Mouse (Mus musculus) bone marrow, adult 2 months (tissue): ENCODE measurements around the gene Pold3. TPM values are rescaled to one million over a fixed set of nuclear protein-coding genes. Genes with fewer than 3 reads are reported as not detected.

Experiments
- H3K27ac ChIP-seq: fragments of 200-500 bp; 2 replicates; pipeline ENCODE4 v1.5.1; 2012; ENCODE audit warnings: low read depth, mild to moderate bottlenecking, control low read depth, inconsistent platforms, low read length; ENCODE audit not compliant: control insufficient read depth, poor library complexity, insufficient read depth
- H3K4me1 ChIP-seq: fragments of 200-500 bp; 2 replicates; pipeline ENCODE4 v1.6.1; 2011; ENCODE audit warnings: low read length; ENCODE audit not compliant: control insufficient read depth, insufficient read depth
- H3K4me3 ChIP-seq: fragments of 200-500 bp; replicated peaks from 2 replicates; pipeline ENCODE3; 2011; ENCODE audit warnings: mild to moderate bottlenecking, low read depth, low read length, control low read depth; ENCODE audit not compliant: control insufficient read depth
- CTCF ChIP-seq: fragments of 200-500 bp; IDR thresholded peaks from 2 replicates; pipeline ENCODE4 v1.5.1; 2011; ENCODE audit warnings: low read length, control low read depth; ENCODE audit not compliant: control insufficient read depth, insufficient read depth
- POLR2A ChIP-seq: fragments of 200-500 bp; IDR thresholded peaks from 2 replicates; pipeline ENCODE4 v1.6.1; 2011; ENCODE audit warnings: low read depth, mild to moderate bottlenecking, control low read depth, low read length, borderline replicate concordance; ENCODE audit not compliant: control insufficient read depth
- WGBS: fragments of 180-500 bp; shearing (Covaris S2); methylation state at CpG from one replicate; pipeline ENCODE4 v1.1.7; 2018; 5-methylcytosine and 5-hydroxymethylcytosine counted together
- polyA plus RNA-seq: library from polyadenylated mRNA; stranded (reverse); fragments of >200 nt; gene quantifications from 2 replicates; pipeline ENCODE4 v1.2.4, GENCODE M21; 2011; ENCODE audit warnings: low replicate concordance; ENCODE audit not compliant: missing spikeins, insufficient read depth, insufficient read length

Pold3 gene
- polyA plus RNA-seq, 1 experiment = 47.1 TPM

DNA sequence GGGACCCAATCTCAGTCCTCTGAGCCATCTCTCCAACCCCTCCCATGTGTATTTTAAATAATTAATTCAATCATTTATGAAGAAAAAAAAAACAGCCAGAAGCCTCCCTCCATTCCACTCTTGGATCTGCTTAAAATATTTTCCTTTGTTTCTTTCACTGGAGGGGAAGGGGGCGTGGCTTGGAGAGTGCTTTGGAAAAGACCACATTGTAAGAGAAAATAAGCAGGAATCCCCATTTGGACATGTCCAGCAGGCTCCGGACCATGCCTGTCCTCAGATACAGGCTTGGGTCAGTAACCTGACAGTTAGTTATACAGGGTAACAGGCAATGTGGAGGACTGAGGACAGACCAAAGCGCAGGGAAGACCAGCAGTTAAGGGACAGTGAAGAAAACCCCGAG lies 3.8 kb upstream of the Pold3 start:
- WGBS = 60% methylated on average over 4 of the region's 4 CpGs
- Histone ChIP-seq H3K4me3 (no peak overlapping the region), H3K4me1 (no peaks in the 10 kb centered on the region; the same call in 1 of the 2 replicates), H3K27ac (no peak overlapping the region)
- no peak for TF ChIP-seq CTCF
- no peak for TF ChIP-seq POLR2A

DNA sequence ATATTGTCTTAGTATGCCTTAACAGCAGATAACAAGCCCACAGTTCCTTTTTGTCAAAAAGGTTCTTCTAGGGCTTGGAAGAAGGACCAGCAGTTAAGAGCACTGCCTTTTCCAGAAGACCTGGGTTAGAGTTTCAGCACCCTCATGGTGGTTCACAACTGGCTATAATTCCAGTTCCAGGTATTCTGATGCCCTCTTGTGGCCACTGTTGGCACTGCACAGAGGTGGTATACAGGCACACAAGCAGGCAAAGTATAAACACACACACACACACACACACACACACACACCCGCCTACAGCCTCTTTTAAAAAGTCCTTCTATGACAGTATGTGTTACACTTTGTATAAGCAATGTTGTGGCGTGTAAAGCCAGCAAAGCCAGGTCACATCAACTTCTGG lies 2.8 kb upstream of the Pold3 start:
- WGBS = 61% methylated on average over 2 of the region's 2 CpGs
- peak; percentile 57 for TF ChIP-seq CTCF
- no peak for TF ChIP-seq POLR2A
- Histone ChIP-seq H3K4me1 (no peaks in the 10 kb centered on the region; the same call in 1 of the 2 replicates), H3K4me3 (no peak overlapping the region), H3K27ac (no peak overlapping the region)

GRCm38 (mm10) chr7:100123486-100123885 lies 2.1 kb upstream of the Pold3 start:
- TF ChIP-seq POLR2A (no peak), CTCF (peak; percentile 82)
- H3K4me1 ChIP-seq = no peaks in the 10 kb centered on the region; the same call in 1 of the 2 replicates
- no peak overlapping the region for H3K27ac ChIP-seq
- WGBS = 28% methylated on average over 6 of the region's 6 CpGs
- H3K4me3 ChIP-seq = no peak overlapping the region

DNA sequence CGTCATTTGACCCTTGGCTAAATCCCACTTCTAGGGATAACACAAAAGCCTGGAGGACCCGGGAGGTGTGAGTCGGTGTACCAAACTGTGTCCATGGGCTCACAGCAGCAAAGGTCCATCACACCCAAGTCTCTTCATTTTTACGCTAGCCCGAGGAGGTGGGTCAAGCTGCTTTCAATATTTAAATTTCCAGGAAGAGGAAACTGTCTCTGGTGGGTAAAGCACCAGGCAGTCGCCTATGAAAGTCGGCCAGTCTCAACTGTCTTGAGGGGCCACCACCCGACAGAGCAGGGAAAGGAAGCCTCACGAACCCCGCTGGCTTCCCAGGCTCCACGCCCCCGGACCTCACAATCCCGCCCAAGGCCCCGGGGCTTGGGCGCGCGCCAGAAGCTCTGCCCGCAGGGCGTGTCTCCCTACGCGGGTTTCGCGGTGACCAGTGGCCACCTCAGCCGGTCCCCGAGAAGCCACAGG lies 539 bp downstream of the Pold3 start:
- WGBS = 1% methylated on average over 25 of the region's 25 CpGs
- Histone ChIP-seq H3K4me3 (peak overlapping the region; percentile 98), H3K4me1 (no peaks in the 10 kb centered on the region; the same call in 1 of the 2 replicates), H3K27ac (peak overlapping the region; percentile 85)
- TF ChIP-seq POLR2A (no peak), CTCF (no peak)

- Histone ChIP-seq H3K27ac (no peak overlapping the region), H3K4me1 (no peaks in the 10 kb centered on the region), H3K4me3 (no peak overlapping the region)
- TF ChIP-seq POLR2A = no peak
- TF ChIP-seq CTCF = no peak
- WGBS = 92% methylated on average over 6 of the region's 6 CpGs
Measured at GRCm38 (mm10) chr7:100114279-100114678, 7.1 kb downstream of the Pold3 start.

DNA sequence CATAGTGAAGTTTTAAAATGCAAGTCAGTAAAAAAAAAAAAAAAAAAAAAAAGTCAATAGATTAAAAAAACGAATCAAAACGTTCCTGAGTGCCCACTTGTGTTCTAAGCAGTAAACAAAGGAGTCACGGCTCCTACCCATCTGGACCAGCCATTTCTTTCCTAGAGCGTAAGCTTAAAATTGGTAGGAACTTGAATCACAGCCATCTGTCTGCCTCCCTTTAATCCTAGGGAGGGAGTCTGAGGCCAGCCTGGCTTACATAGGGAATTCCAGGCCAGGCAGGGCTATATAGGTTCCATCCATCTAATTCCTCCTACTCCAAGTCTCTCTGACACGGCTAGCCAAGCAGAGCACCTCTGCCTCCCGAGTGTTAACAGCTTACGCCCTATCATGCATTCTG lies 7.5 kb downstream of the Pold3 start:
- WGBS = 87% methylated on average over 7 of the region's 7 CpGs
- no peak overlapping the region for H3K27ac ChIP-seq

GRCm38 (mm10) chr7:100111506-100111905 lies 9.9 kb downstream of the Pold3 start:
- Histone ChIP-seq H3K4me3 (no peak overlapping the region), H3K4me1 (no peaks in the 10 kb centered on the region; the same call in 1 of the 2 replicates), H3K27ac (no peak overlapping the region)
- 83% methylated on average over 10 of the region's 10 CpGs for WGBS
- TF ChIP-seq POLR2A (no peak), CTCF (no peak)

More for the DNA sequence above, 7.5 kb downstream of the Pold3 start:
- Histone ChIP-seq H3K4me3 (no peak overlapping the region), H3K4me1 (no peaks in the 10 kb centered on the region)
- TF ChIP-seq POLR2A (no peak), CTCF (no peak)

DNA sequence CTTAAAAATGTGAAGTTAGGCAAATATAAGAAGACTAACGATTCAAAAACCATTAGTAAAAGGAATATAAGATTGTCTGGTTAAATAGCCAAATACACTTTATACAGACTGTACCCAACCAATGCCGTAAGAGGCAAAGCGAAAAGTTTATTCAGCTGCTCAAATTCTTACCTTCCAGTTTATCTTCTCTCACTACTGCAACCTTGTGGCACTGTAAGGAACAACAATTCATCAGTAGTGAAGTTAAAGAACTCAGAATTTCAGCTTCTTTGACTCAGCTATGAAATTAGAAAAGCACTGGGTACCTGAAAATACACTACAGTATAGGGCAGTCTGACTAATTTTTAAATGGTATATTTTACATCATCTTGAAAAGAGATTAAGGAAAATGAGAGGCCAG lies 13.0 kb downstream of the Pold3 start:
- WGBS = 84% methylated on average over 3 of the region's 3 CpGs
- Histone ChIP-seq H3K4me1 (no peaks in the 10 kb centered on the region; the same call in none of the 2 replicates), H3K4me3 (no peak overlapping the region), H3K27ac (no peak overlapping the region)
- TF ChIP-seq CTCF (no peak), POLR2A (no peak)

DNA sequence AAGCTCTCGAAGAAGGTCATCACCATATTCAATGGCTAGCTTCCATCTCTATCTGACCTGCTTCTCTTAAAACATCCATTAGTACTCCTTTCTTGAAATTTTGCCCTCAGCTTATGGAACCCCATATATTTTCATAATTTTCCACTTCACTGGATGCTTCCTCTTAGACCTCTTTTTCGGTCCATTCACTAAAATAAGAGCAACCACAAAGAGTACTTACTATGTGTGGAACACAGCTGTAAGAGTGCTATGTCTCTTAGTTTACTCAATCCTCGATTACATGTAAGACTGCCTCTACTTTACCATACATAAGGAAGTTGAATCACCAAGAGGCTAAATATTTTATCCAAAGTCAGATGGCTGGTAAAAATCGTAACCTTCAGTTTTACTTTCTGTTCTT lies 16.7 kb downstream of the Pold3 start:
- H3K4me3 ChIP-seq = no peak overlapping the region
- no peaks in the 10 kb centered on the region; the same call in none of the 2 replicates for H3K4me1 ChIP-seq
- TF ChIP-seq POLR2A (no peak), CTCF (no peak)
- WGBS = 66% methylated on average over 4 of the region's 4 CpGs
- H3K27ac ChIP-seq = no peak overlapping the region
